8 mouse cellular contexts compared by ENCODE assay signal in the genomic region with DNA sequence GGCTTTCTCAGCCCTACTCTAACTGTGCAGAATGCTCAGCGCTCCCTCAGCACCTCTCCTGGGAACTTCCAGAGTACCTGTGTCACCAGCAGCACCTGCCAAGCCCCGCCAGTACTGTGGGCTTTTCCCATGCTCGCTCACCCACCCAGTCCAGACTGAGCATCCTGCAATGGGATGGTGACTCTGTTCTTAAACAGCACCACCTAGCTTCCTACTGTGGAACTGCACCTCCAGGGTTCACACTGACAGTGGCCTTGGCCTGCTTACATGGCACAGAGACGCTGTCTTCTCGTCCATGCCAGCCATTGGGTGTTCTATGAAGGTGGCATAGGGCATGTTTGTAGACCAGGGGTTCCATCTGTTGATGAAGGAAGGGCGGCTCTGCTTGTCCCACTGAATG. TPM values are rescaled to one million over a fixed set of nuclear protein-coding genes. Genes with fewer than 3 reads are reported as not detected.
A peak's percentile ranks its signal among the peaks of the same experiment; 100 is the strongest.
DNase-seq lines count a peak whose midpoint lies in the region; ATAC-seq and TF ChIP-seq lines count a peak whose summit lies in the region.

No protein-coding gene starts in this region.

- peak; percentile 97 for TF ChIP-seq CTCF in ES-Bruce4 (IDR thresholded peaks at IDR 0.05; ENCODE audit: low read depth, low read length)
- peak; percentile 100 for TF ChIP-seq CTCF in liver, postnatal 0 days (IDR thresholded peaks at IDR 0.05; ENCODE audit: low read depth)

- H3K27me3 ChIP-seq in ES-Bruce4 (ENCODE audit: control insufficient read depth, insufficient read depth, low read length, poor library complexity, severe bottlenecking) = no peaks in the 10 kb centered on the region
- H3K27me3 ChIP-seq in forebrain, embryonic 12.5 days = no peaks in the 10 kb centered on the region
- no peaks in the 10 kb centered on the region for H3K27me3 ChIP-seq in liver, postnatal 0 days (ENCODE audit: insufficient read depth, low read length)
- no peaks in the 10 kb centered on the region for H3K27me3 ChIP-seq in neural tube, embryonic 14.5 days (ENCODE audit: control insufficient read depth, insufficient read depth, low read length)

- WGBS in forebrain, embryonic 12.5 days = 13% methylated on average over 6 of the region's 6 CpGs
- WGBS in liver, postnatal 0 days (ENCODE audit: insufficient replicate concordance) = 21% methylated on average over 6 of the region's 6 CpGs
- 22% methylated on average over 6 of the region's 6 CpGs for WGBS in neural tube, embryonic 14.5 days

- peaks cover 2% of the 10 kb centered on the region for H3K4me1 ChIP-seq in ES-Bruce4 (ENCODE audit: control insufficient read depth, insufficient read depth, low read length)
- H3K4me1 ChIP-seq in forebrain, embryonic 12.5 days = peaks cover 27% of the 10 kb centered on the region
- peaks cover 20% of the 10 kb centered on the region for H3K4me1 ChIP-seq in liver, postnatal 0 days (ENCODE audit: insufficient read depth)
- peaks cover 17% of the 10 kb centered on the region for H3K4me1 ChIP-seq in neural tube, embryonic 14.5 days (ENCODE audit: control insufficient read depth, insufficient read depth, low read length)

- H3K9me3 ChIP-seq in ES-Bruce4 (replicated peaks; ENCODE audit: control insufficient read depth, insufficient read depth, low read length, poor library complexity, severe bottlenecking) = no peaks in the 10 kb centered on the region
- H3K9me3 ChIP-seq in forebrain, embryonic 12.5 days = no peaks in the 10 kb centered on the region
- H3K9me3 ChIP-seq in liver, postnatal 0 days (ENCODE audit: low read length) = no peaks in the 10 kb centered on the region
- H3K9me3 ChIP-seq in neural tube, embryonic 14.5 days (ENCODE audit: control insufficient read depth, low read length) = no peaks in the 10 kb centered on the region

- TF ChIP-seq POLR2A in ES-Bruce4 (IDR thresholded peaks at IDR 0.05; ENCODE audit: insufficient read depth, low read length) = no peak

- no peak overlapping the region for H3K4me3 ChIP-seq in ES-Bruce4 (ENCODE audit: low read depth, low read length)
- no peak overlapping the region for H3K4me3 ChIP-seq in forebrain, embryonic 12.5 days (replicated peaks)
- H3K4me3 ChIP-seq in liver, postnatal 0 days (ENCODE audit: low read depth, low read length) = peak overlapping the region; percentile 70
- H3K4me3 ChIP-seq in neural tube, embryonic 14.5 days (ENCODE audit: low read depth, low read length) = no peak overlapping the region; the same call in 1 of the 2 replicates

- peak overlapping the region; percentile 90; the same call in 1 of the 2 replicates for H3K4me2 ChIP-seq in forebrain, embryonic 12.5 days
- H3K4me2 ChIP-seq in liver, postnatal 0 days (ENCODE audit: low read depth, low read length) = peak overlapping the region; percentile 80
- H3K4me2 ChIP-seq in neural tube, embryonic 14.5 days (ENCODE audit: low read depth, low read length) = peak overlapping the region; percentile 80

- intact Hi-C loops in heart, postnatal 14 days (cut with DNase I) = loop anchor here (5.0 kb wide), 1 partner anchor 92 kb away; no protein-coding TSS in a partner anchor

- H3K27ac ChIP-seq in ES-Bruce4 (ENCODE audit: insufficient read depth, low read length) = no peak overlapping the region
- no peak overlapping the region for H3K27ac ChIP-seq in forebrain, embryonic 12.5 days
- H3K27ac ChIP-seq in liver, postnatal 0 days (ENCODE audit: low read depth) = peak overlapping the region; percentile 97
- H3K27ac ChIP-seq in neural tube, embryonic 14.5 days (ENCODE audit: low read depth, low read length) = no peak overlapping the region

- no peak overlapping the region for H3K9ac ChIP-seq in ES-Bruce4 (ENCODE audit: low read depth, poor library complexity, severe bottlenecking)
- H3K9ac ChIP-seq in forebrain, embryonic 12.5 days = no peak overlapping the region
- H3K9ac ChIP-seq in liver, postnatal 0 days (replicated peaks) = peak overlapping the region; percentile 83
- no peak overlapping the region for H3K9ac ChIP-seq in neural tube, embryonic 14.5 days (replicated peaks; ENCODE audit: low read depth, low read length)

- ATAC-seq in forebrain, embryonic 12.5 days (ENCODE audit: low FRiP score) = no peak; the same call in 1 of the 2 replicates
- ATAC-seq in liver, postnatal 0 days = peak; percentile 5
- ATAC-seq in neural tube, embryonic 14.5 days (ENCODE audit: low read depth) = peak; percentile 23; the same call in 1 of the 2 replicates

- TF ChIP-seq EP300 in ES-Bruce4 (IDR thresholded peaks at IDR 0.05; ENCODE audit: insufficient read depth, low read depth, low read length) = no peak
- no peak for TF ChIP-seq EP300 in liver, postnatal 0 days (IDR thresholded peaks at IDR 0.05; ENCODE audit: low read depth)

- peak; percentile 88 for DNase-seq in c-Kit-positive CD71-negative TER-119-negative erythroid progenitor cells, embryonic 14.5 days (ENCODE audit: low read depth)
- peak; percentile 81 to 91 for DNase-seq in heart, postnatal 14 days
- peak; percentile 90 for DNase-seq in layer of hippocampus, adult 11-12 months (ENCODE audit: low spot score)
- peak; percentile 90 for DNase-seq in liver, postnatal 0 days
- peak; percentile 61 to 76 for DNase-seq in thymus, adult 18-20 months

- peaks cover 9% of the 10 kb centered on the region; the same call in 1 of the 2 replicates for H3K36me3 ChIP-seq in ES-Bruce4 (ENCODE audit: control insufficient read depth, insufficient read depth, low read length, poor library complexity, severe bottlenecking)
- H3K36me3 ChIP-seq in forebrain, embryonic 12.5 days (replicated peaks) = peaks cover 45% of the 10 kb centered on the region
- H3K36me3 ChIP-seq in liver, postnatal 0 days (replicated peaks; ENCODE audit: insufficient read depth, low read length) = peaks cover 37% of the 10 kb centered on the region
- peaks cover 31% of the 10 kb centered on the region for H3K36me3 ChIP-seq in neural tube, embryonic 14.5 days (ENCODE audit: control insufficient read depth, insufficient read depth, low read length)

RNA-seq across cellular contexts. Expression of a gene that starts 1.5 kb away (rescaled TPM):
- polyA plus RNA-seq in ES-Bruce4 (2011; ENCODE audit: insufficient read depth, insufficient read length, low read depth, missing spikeins) = 66.0 and 68.9 TPM in 2 replicates
- 127 and 131 TPM in 2 replicates for polyA plus RNA-seq in forebrain, embryonic 12.5 days (2016; fragmentation: Nextera tagmentation; extraction: Ambion mirVana)
- 100 to 1,000 TPM; 121 to 126 TPM for total RNA-seq in heart, postnatal 14 days (2021)
- polyA plus RNA-seq in liver, postnatal 0 days (2015; fragmentation: Nextera tagmentation; extraction: Ambion mirVana) = 74.4 and 83.4 TPM in 2 replicates
- 184 and 208 TPM in 2 replicates for polyA plus RNA-seq in neural tube, embryonic 14.5 days (2014; fragmentation: Nextera tagmentation; extraction: Ambion mirVana)

RNA-seq across cellular contexts. Expression of a gene that starts 11.5 kb away (rescaled TPM):
- 3.2 and 3.8 TPM in 2 replicates for polyA plus RNA-seq in ES-Bruce4 (2011; ENCODE audit: insufficient read depth, insufficient read length, low read depth, missing spikeins)
- 19.9 and 21.7 TPM in 2 replicates for polyA plus RNA-seq in forebrain, embryonic 12.5 days (2016; fragmentation: Nextera tagmentation; extraction: Ambion mirVana)
- total RNA-seq in heart, postnatal 14 days (2021) = 10 to 100 TPM; 18.2 to 20.6 TPM
- polyA plus RNA-seq in liver, postnatal 0 days (2015; fragmentation: Nextera tagmentation; extraction: Ambion mirVana) = 0.67 and 0.89 TPM in 2 replicates
- polyA plus RNA-seq in neural tube, embryonic 14.5 days (2014; fragmentation: Nextera tagmentation; extraction: Ambion mirVana) = 5.0 and 13.1 TPM in 2 replicates

RNA-seq across cellular contexts. Expression of a gene that starts 16.8 kb away (rescaled TPM):
- 11.9 and 15.4 TPM in 2 replicates for polyA plus RNA-seq in ES-Bruce4 (2011; ENCODE audit: insufficient read depth, insufficient read length, low read depth, missing spikeins)
- polyA plus RNA-seq in forebrain, embryonic 12.5 days (2016; fragmentation: Nextera tagmentation; extraction: Ambion mirVana) = 52.0 and 54.6 TPM in 2 replicates
- 10 to 100 TPM; 12.6 to 13.5 TPM for total RNA-seq in heart, postnatal 14 days (2021)
- polyA plus RNA-seq in liver, postnatal 0 days (2015; fragmentation: Nextera tagmentation; extraction: Ambion mirVana) = 12.4 and 14.1 TPM in 2 replicates
- 37.3 and 39.5 TPM in 2 replicates for polyA plus RNA-seq in neural tube, embryonic 14.5 days (2014; fragmentation: Nextera tagmentation; extraction: Ambion mirVana)

RNA-seq across cellular contexts. Expression of a gene that starts 19.0 kb away (rescaled TPM):
- polyA plus RNA-seq in ES-Bruce4 (2011; ENCODE audit: insufficient read depth, insufficient read length, low read depth, missing spikeins) = 2.3 and 2.8 TPM in 2 replicates
- polyA plus RNA-seq in forebrain, embryonic 12.5 days (2016; fragmentation: Nextera tagmentation; extraction: Ambion mirVana) = 9.0 and 9.1 TPM in 2 replicates
- under 1 TPM; 0.05 to 0.07 TPM for total RNA-seq in heart, postnatal 14 days (2021)
- not detected in 2 replicates for polyA plus RNA-seq in liver, postnatal 0 days (2015; fragmentation: Nextera tagmentation; extraction: Ambion mirVana)
- not detected in 2 replicates for polyA plus RNA-seq in neural tube, embryonic 14.5 days (2014; fragmentation: Nextera tagmentation; extraction: Ambion mirVana)
